Mouse (Mus musculus) kidney, adult 2 months (tissue): ENCODE measurements at regions not wholly inside any gene's neighbourhood (a gene's known extent, or its start where the extent isn't known, plus 50 kb on each side); places are given as distances from the start of the nearest gene placed in this dataset.
A peak's percentile ranks its signal among the peaks of the same experiment; 100 is the strongest.

Experiments
- DNase-seq: peaks from one replicate; pipeline ENCODE4 v3.0.0; 2021
- H3K27ac ChIP-seq: fragments of 200-500 bp; 2 replicates; pipeline ENCODE4 v1.5.1; 2012; ENCODE audit warnings: low read depth, low read length, control low read depth, inconsistent platforms; ENCODE audit not compliant: insufficient read depth
- H3K27me3 ChIP-seq: fragments of 200-500 bp; replicated peaks from 2 replicates; pipeline ENCODE4 v1.6.1; 2012; ENCODE audit warnings: mild to moderate bottlenecking, moderate library complexity, low read length, inconsistent platforms; ENCODE audit not compliant: control insufficient read depth, insufficient read depth
- H3K36me3 ChIP-seq: fragments of 200-500 bp; 2 replicates; pipeline ENCODE4 v1.6.1; 2012; ENCODE audit warnings: mild to moderate bottlenecking, moderate library complexity, low read length, inconsistent platforms; ENCODE audit not compliant: control insufficient read depth, insufficient read depth
- H3K4me1 ChIP-seq: fragments of 200-500 bp; 2 replicates; pipeline ENCODE4 v1.6.1; 2011; ENCODE audit warnings: low read length; ENCODE audit not compliant: control insufficient read depth, insufficient read depth
- H3K4me3 ChIP-seq: fragments of 200-500 bp; 2 replicates; pipeline ENCODE4 v1.5.1; 2011; ENCODE audit warnings: mild to moderate bottlenecking, low read depth, low read length, control low read depth; ENCODE audit not compliant: insufficient read depth
- CTCF ChIP-seq: fragments of 200-500 bp; conservative IDR thresholded peaks from 2 replicates; pipeline ENCODE4 v1.5.1; 2011; ENCODE audit warnings: low read depth, mild to moderate bottlenecking, control low read depth, low read length, moderate library complexity, mixed read lengths; ENCODE audit not compliant: insufficient read depth, insufficient read length
- POLR2A ChIP-seq: fragments of 200-500 bp; IDR thresholded peaks from one replicate; pipeline ENCODE4 v1.6.1; 2011; ENCODE audit warnings: low read depth, low read length, control low read depth
- WGBS: fragments of 180-500 bp; shearing (Covaris S2); methylation state at CpG from one replicate; pipeline ENCODE4 v1.1.7; 2018; 5-methylcytosine and 5-hydroxymethylcytosine counted together

DNA sequence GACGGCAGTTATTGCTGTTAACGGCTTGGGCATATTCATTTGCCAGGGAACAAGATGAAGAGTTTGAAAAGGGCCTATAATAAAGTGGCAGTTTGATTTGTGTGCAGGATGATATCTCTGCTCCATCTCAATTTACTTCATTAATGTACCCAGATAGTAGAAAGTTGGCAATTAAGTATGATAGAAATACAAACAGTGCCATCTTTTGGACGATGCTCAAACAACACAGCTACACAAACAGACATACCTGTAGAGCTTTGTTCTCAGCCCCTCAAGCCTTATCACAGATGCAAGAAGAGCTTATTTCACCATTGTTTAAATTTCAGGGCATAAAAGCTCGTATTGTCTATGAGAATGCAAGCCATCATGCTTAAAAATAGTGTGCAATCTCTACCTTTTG is 82.2 kb downstream of the Tnfsf11 start:
- Histone ChIP-seq H3K27ac (no peak overlapping the region), H3K36me3 (no peaks in the 10 kb centered on the region), H3K4me1 (no peaks in the 10 kb centered on the region), H3K4me3 (no peak overlapping the region), H3K27me3 (no peaks in the 10 kb centered on the region; the same call in 1 of the 2 replicates)
- WGBS, result 45% methylated on average over 4 of the region's 4 CpGs
- DNase-seq, result peak; percentile 7
- TF ChIP-seq POLR2A (no peak), CTCF (no peak)

DNA sequence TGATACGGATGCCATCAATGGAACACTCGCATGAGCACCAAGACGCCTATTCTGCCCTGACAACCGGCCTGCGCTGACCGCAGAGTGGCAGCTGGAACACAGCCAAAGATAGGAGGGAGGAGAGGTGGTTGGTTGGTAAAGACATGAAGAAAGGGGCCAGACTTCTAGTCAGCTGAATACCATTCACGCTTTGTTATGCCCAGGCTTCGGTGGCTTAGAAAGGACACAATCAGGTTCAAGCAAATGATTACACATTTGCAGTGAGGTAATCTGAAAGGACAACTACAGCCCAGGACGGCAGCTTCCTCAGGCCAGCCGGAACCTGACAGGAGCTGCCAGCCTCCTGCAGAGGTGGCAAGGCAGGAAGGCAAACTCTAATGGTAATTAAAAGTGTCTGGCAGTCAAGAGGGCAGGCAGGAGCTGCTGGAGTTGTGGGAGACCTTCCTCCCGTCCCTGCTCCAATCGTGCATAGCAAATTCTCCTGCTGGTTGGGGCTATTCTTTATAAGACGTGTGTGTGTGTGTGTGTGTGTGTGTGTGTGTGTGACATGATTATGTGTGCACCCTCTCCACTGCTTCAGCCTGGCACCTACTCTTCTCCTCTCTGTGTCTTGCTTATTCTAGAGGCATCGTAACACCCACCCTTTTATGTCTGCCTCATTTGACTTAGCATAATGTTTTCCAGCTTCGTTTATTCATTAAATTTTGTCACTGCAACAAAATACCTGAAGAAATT is 91.4 kb downstream of the Tnfsf11 start:
- peak; percentile 66 for DNase-seq
- whole genome bisulfite sequencing, result 19% methylated on average over 15 of the region's 15 CpGs
- H3K4me1 ChIP-seq, result peaks cover 5% of the 10 kb centered on the region; the same call in 1 of the 2 replicates
- TF ChIP-seq POLR2A (no peak), CTCF (no peak)
- no peaks in the 10 kb centered on the region for H3K36me3 ChIP-seq
- H3K4me3 ChIP-seq, result no peak overlapping the region
- no peaks in the 10 kb centered on the region for H3K27me3 ChIP-seq
- H3K27ac ChIP-seq, result no peak overlapping the region

DNA sequence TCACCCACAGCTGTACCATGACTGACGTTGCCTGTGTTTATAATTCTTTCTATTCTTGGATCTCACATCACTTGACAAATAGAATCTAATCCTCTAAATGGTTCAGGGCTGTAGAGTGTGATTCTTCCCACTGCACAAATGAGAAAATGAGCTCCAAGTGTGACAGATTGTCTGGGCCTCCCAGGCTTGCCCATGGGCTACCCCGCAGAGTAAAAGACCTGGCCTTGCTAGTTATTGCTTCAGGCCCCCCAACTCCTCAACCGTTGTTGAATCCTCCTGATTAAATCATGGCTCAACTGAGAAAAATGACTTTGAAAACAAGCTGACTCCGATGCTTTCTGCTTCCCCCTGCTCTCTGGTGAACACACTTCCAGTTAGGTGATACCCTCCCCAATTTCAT is 92.4 kb downstream of the Tnfsf11 start:
- WGBS, result 75% methylated on average over 4 of the region's 4 CpGs
- TF ChIP-seq CTCF, result no peak
- TF ChIP-seq POLR2A, result no peak
- Histone ChIP-seq H3K4me1 (peaks cover 5% of the 10 kb centered on the region; the same call in 1 of the 2 replicates), H3K27me3 (no peaks in the 10 kb centered on the region), H3K27ac (no peak overlapping the region), H3K36me3 (no peaks in the 10 kb centered on the region), H3K4me3 (no peak overlapping the region)
- no peak for DNase-seq

DNA sequence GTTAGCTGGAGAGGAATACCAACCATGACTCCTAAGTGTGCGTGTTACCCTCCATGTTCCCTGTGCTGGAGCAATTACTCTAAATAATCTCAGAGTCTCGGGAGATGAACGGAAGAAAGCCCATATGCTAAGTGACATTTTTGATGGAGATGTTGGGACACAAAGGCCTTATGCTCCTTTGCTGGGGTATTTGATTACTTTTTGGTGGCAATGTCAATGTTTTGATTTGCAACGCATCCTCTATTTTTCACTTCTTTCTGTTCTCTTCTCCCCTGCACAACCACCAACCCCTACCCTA is 103.3 kb downstream of the Tnfsf11 start:
- DNase-seq, result no peak
- 92% methylated on average over 4 of the region's 4 CpGs for WGBS
- Histone ChIP-seq H3K4me3 (no peak overlapping the region), H3K36me3 (no peaks in the 10 kb centered on the region), H3K27ac (no peak overlapping the region), H3K4me1 (no peaks in the 10 kb centered on the region), H3K27me3 (no peaks in the 10 kb centered on the region)
- no peak for TF ChIP-seq CTCF
- TF ChIP-seq POLR2A, result no peak

DNA sequence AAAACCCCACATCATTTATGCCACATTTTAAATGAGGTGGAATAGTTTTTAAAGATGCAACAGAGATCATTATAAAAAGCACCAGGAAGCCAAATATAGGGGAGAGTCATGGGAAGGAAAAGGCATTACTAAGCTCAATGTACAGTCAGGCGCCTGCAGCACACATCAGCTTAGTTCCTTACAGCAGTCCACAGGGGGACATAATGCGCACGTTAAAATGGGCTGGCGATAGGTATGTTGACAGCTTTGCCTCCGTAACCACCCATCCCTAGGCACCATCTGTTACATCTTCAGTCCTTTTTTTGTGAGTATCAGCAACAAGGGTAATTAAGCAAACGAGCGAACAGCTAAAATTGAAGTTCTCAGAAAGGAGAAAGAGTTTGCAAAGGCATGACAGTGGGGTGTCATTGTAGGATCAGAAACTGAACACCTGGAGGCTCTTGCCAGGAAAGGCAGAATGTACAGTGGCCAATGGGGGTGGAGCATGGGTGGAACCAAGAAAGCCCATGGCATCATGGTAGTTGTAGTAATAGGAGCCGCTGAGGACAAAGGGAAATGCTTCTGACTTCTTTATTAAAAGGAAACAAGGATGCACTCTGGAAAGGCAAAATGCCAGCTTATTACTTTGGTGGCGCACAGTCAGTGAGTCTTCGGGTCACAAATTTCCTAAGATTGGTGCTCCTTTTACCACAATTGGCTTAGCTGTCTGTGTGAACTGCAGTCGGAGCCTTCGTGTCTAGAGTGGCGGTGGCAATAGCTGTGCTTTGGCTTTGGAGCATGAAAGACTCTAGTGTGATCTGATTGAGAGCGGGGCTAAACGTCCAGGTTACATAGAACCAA is 103.9 kb downstream of the Tnfsf11 start:
- no peaks in the 10 kb centered on the region for H3K27me3 ChIP-seq
- H3K27ac ChIP-seq, result no peak overlapping the region
- WGBS, result 83% methylated on average over 15 of the region's 15 CpGs
- H3K36me3 ChIP-seq, result no peaks in the 10 kb centered on the region
- no peak for TF ChIP-seq CTCF
- TF ChIP-seq POLR2A, result no peak
- no peak for DNase-seq
- H3K4me3 ChIP-seq, result no peak overlapping the region
- no peaks in the 10 kb centered on the region for H3K4me1 ChIP-seq

DNA sequence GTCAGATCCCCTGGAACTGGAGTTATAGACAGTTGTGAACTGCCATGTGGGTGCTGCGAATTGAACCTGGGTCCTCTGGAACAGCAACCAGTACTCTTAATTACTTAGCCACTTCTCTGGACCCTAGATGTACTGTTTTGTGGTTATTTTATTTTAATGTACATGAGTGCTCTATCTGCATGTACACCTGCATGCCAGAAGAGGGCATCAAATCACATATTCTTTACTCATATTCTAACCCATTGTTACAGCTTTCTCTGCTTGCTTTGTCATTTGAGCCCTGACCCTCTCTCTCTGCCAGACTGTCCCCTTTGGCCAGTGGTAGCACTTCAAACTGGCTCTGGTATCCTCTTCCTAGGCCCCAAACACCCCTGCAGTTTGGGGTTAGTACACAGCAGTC is 105.1 kb downstream of the Tnfsf11 start:
- Histone ChIP-seq H3K36me3 (no peaks in the 10 kb centered on the region), H3K27me3 (no peaks in the 10 kb centered on the region), H3K4me1 (no peaks in the 10 kb centered on the region), H3K4me3 (no peak overlapping the region), H3K27ac (no peak overlapping the region)
- no peak for TF ChIP-seq CTCF
- TF ChIP-seq POLR2A, result no peak
- WGBS, result 90% methylated on average over 1 of the region's 1 CpGs
- no peak for DNase-seq

DNA sequence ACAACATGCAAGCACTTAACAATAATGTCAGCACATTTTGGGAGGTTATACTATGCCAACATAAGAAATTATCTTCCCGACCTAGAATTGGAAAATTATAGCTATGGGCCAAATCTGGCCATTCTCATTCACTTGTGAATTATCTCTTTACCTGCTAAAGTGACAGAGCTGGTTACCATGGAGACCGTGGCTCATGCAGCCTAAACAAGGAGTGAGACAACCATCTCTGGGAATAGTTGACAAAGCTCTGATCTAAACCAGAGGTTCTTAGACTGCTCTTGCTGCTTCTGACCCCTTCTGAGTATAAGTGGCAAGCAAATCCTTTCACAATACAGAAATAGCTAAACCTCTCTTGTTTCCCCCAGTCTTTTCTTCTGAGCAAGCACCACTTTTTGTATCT is 108.7 kb upstream of the Fam216b start:
- H3K36me3 ChIP-seq, result no peaks in the 10 kb centered on the region
- H3K27ac ChIP-seq, result no peak overlapping the region
- H3K4me1 ChIP-seq, result no peaks in the 10 kb centered on the region
- H3K4me3 ChIP-seq, result no peak overlapping the region
- TF ChIP-seq POLR2A (no peak), CTCF (no peak)
- DNase-seq, result no peak
- H3K27me3 ChIP-seq, result no peaks in the 10 kb centered on the region
- WGBS, result 85% methylated on average over 2 of the region's 2 CpGs

DNA sequence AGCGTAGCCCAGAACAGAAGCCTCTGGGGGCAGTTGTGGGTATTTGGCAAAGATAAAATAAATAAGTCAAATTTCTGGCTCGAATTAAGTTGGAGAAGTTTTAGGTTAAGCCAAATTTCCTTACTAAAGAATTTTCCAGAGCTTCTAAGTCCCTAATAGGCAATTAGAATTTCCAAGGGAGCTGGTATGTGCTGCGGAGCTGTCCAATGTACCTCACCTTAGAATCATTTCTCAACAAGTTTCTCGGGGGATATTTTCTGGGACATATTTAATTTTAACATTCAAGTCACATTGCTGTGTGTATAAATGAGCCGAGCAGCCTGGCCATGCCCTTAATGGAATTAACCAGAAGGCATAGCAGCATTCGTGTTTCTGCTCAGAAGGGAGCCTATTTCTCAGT is 90.8 kb upstream of the Fam216b start:
- Histone ChIP-seq H3K36me3 (no peaks in the 10 kb centered on the region), H3K4me3 (no peak overlapping the region), H3K4me1 (no peaks in the 10 kb centered on the region), H3K27ac (no peak overlapping the region), H3K27me3 (no peaks in the 10 kb centered on the region)
- DNase-seq, result no peak
- no peak for TF ChIP-seq POLR2A
- no peak for TF ChIP-seq CTCF
- 49% methylated on average over 6 of the region's 6 CpGs for WGBS
